Mouse (Mus musculus) CH12.LX (cell line): ENCODE measurements at regions not wholly inside any gene's neighbourhood (a gene's known extent, or its start where the extent isn't known, plus 50 kb on each side); places are given as distances from the start of the nearest gene placed in this dataset.

Experiments
- DNase-seq: peaks from one replicate; pipeline ENCODE4 v3.0.0-alpha.2; 2013; ENCODE audit errors: extremely low read depth
- H3K27ac ChIP-seq: 2 replicates; pipeline ENCODE4 v1.5.1; 2012; ENCODE audit warnings: low read depth, mild to moderate bottlenecking, control low read depth, moderate library complexity; ENCODE audit not compliant: insufficient read depth
- H3K27me3 ChIP-seq: replicated peaks from 2 replicates; pipeline ENCODE3; 2012; ENCODE audit warnings: inconsistent platforms
- H3K36me3 ChIP-seq, 2 experiments: replicated peaks in 1 of 2; 2 replicates each; pipeline versions ENCODE3 to v1.6.1; 2012; ENCODE audit warnings: inconsistent platforms in 1 of 2, low read length in 1 of 2, mild to moderate bottlenecking in 1 of 2, mixed read lengths in 1 of 2, moderate library complexity in 1 of 2; ENCODE audit not compliant: control insufficient read depth in 1 of 2, insufficient read depth in 1 of 2
- H3K4me1 ChIP-seq, 2 experiments: 2 replicates each; pipeline ENCODE4 v1.6.1; 2012; ENCODE audit warnings: inconsistent platforms in 1 of 2, moderate library complexity in 1 of 2; ENCODE audit not compliant: insufficient read depth in 2 of 2, control insufficient read depth in 1 of 2
- H3K4me2 ChIP-seq: 2 replicates; pipeline ENCODE4 v1.6.1; 2012; ENCODE audit warnings: low read depth, mild to moderate bottlenecking, control low read depth; ENCODE audit not compliant: poor library complexity, insufficient read depth, severe bottlenecking
- H3K4me3 ChIP-seq, 3 experiments: fragments of 150-350 bp in 1 of 3; sonication (generic) in 1 of 3; replicated peaks in 1 of 3; 2 replicates each; pipeline versions ENCODE3 to v1.5.1; 2011 to 2012; ENCODE audit warnings: low read depth in 2 of 3, low read length in 2 of 3, mild to moderate bottlenecking in 2 of 3, moderate library complexity in 2 of 3, control low read depth in 1 of 3, improper control_type of control experiment in 1 of 3, inconsistent platforms in 1 of 3, mixed read lengths in 1 of 3; ENCODE audit not compliant: poor library complexity in 1 of 3
- H3K79me2 ChIP-seq: replicated peaks from 2 replicates; pipeline ENCODE4 v1.6.1; 2012; ENCODE audit warnings: mild to moderate bottlenecking, moderate library complexity; ENCODE audit not compliant: control insufficient read depth, poor library complexity, insufficient read depth, severe bottlenecking; ENCODE audit errors: extremely low read depth
- H3K9ac ChIP-seq: 2 replicates; pipeline ENCODE4 v1.6.1; 2012; ENCODE audit warnings: low read depth, mild to moderate bottlenecking, control low read depth, moderate library complexity; ENCODE audit not compliant: insufficient read depth
- H3K9me3 ChIP-seq: replicated peaks from 2 replicates; pipeline ENCODE3; 2012; ENCODE audit warnings: low read length, inconsistent platforms, mixed read lengths
- CHD1 ChIP-seq: IDR thresholded peaks from 2 replicates; pipeline ENCODE4 v1.6.1; 2012; ENCODE audit warnings: low read depth, low read length, improper control_type of control experiment, inconsistent platforms
- CHD2 ChIP-seq: IDR thresholded peaks from 2 replicates; pipeline ENCODE4 v1.6.1; 2011; ENCODE audit warnings: low read length, improper control_type of control experiment
- CTCF ChIP-seq, 2 experiments: IDR thresholded peaks in 1 of 2; conservative IDR thresholded peaks in 1 of 2; 2 replicates each; pipeline ENCODE4 v1.5.1; 2011 to 2012; ENCODE audit warnings: low read depth in 2 of 2, low read length in 2 of 2, improper control_type of control experiment in 1 of 2, inconsistent platforms in 1 of 2, mild to moderate bottlenecking in 1 of 2, moderate library complexity in 1 of 2
- EP300 ChIP-seq: IDR thresholded peaks from 2 replicates; pipeline ENCODE4 v1.6.1; 2011; ENCODE audit warnings: low read length, improper control_type of control experiment
- HCFC1 ChIP-seq: IDR thresholded peaks from 2 replicates; pipeline ENCODE4 v1.6.1; 2012; ENCODE audit warnings: low read depth, mild to moderate bottlenecking, inconsistent platforms, low read length, improper control_type of control experiment
- IRF4 ChIP-seq: IDR thresholded peaks from 2 replicates; pipeline ENCODE4 v1.6.1; 2014; ENCODE audit warnings: low read depth, mild to moderate bottlenecking, inconsistent platforms, low read length, improper control_type of control experiment
- JUN ChIP-seq: IDR thresholded peaks from 2 replicates; pipeline ENCODE4 v1.6.1; 2011; ENCODE audit warnings: low read depth, mild to moderate bottlenecking, low read length, improper control_type of control experiment, moderate library complexity; ENCODE audit not compliant: insufficient read depth
- JUND ChIP-seq: conservative IDR thresholded peaks from 2 replicates; pipeline ENCODE4 v1.6.1; 2011; ENCODE audit warnings: low read depth, low read length, improper control_type of control experiment
- KAT2A ChIP-seq: IDR thresholded peaks from 2 replicates; pipeline ENCODE4 v1.6.1; 2012; ENCODE audit warnings: low read length, improper control_type of control experiment, inconsistent platforms; ENCODE audit not compliant: insufficient replicate concordance
- MAFK ChIP-seq: IDR thresholded peaks from 2 replicates; pipeline ENCODE4 v1.6.1; 2011; ENCODE audit warnings: low read length, improper control_type of control experiment; ENCODE audit not compliant: insufficient replicate concordance
- MAZ ChIP-seq: IDR thresholded peaks from 2 replicates; pipeline ENCODE4 v1.6.1; 2012; ENCODE audit warnings: low read depth, mild to moderate bottlenecking, inconsistent platforms, low read length, improper control_type of control experiment, moderate library complexity
- MEF2A ChIP-seq: IDR thresholded peaks from 2 replicates; pipeline ENCODE4 v1.6.1; 2014; ENCODE audit warnings: low read depth, mild to moderate bottlenecking, inconsistent platforms, low read length, improper control_type of control experiment, borderline replicate concordance
- MYC ChIP-seq: IDR thresholded peaks from 2 replicates; pipeline ENCODE4 v1.6.1; 2011; ENCODE audit warnings: low read depth, mild to moderate bottlenecking, improper control_type of control experiment, low read length
- NRF1 ChIP-seq: IDR thresholded peaks from 2 replicates; pipeline ENCODE4 v1.6.1; 2014; ENCODE audit warnings: low read depth, mild to moderate bottlenecking, inconsistent platforms, low read length, improper control_type of control experiment, moderate library complexity
- PAX5 ChIP-seq: IDR thresholded peaks from 2 replicates; pipeline ENCODE4 v1.6.1; 2012; ENCODE audit warnings: low read length, inconsistent platforms, mixed read lengths
- RAD21 ChIP-seq: IDR thresholded peaks from 2 replicates; pipeline ENCODE4 v1.6.1; 2011; ENCODE audit warnings: low read depth, mild to moderate bottlenecking, low read length, improper control_type of control experiment, moderate library complexity
- RCOR1 ChIP-seq: conservative IDR thresholded peaks from 2 replicates; pipeline ENCODE4 v1.6.1; 2012; ENCODE audit warnings: low read depth, mild to moderate bottlenecking, inconsistent platforms, low read length, improper control_type of control experiment
- SIN3A ChIP-seq: IDR thresholded peaks from 2 replicates; pipeline ENCODE4 v1.6.1; 2012; ENCODE audit warnings: low read length, improper control_type of control experiment, inconsistent platforms
- SMC3 ChIP-seq: IDR thresholded peaks from 2 replicates; pipeline ENCODE4 v1.6.1; 2011; ENCODE audit warnings: low read depth, low read length, improper control_type of control experiment
- UBTF ChIP-seq: IDR thresholded peaks from 2 replicates; pipeline ENCODE4 v1.6.1; 2012; ENCODE audit warnings: low read depth, mild to moderate bottlenecking, inconsistent platforms, low read length, improper control_type of control experiment, moderate library complexity
- USF2 ChIP-seq: conservative IDR thresholded peaks from 2 replicates; pipeline ENCODE4 v1.6.1; 2011; ENCODE audit warnings: low read depth, low read length, improper control_type of control experiment
- ZC3H11A ChIP-seq: IDR thresholded peaks from 2 replicates; pipeline ENCODE4 v1.6.1; 2012; ENCODE audit warnings: low read depth, mild to moderate bottlenecking, inconsistent platforms, low read length, improper control_type of control experiment
- ZKSCAN1 ChIP-seq: IDR thresholded peaks from 2 replicates; pipeline ENCODE4 v1.6.1; 2012; ENCODE audit warnings: low read depth, inconsistent platforms, low read length, improper control_type of control experiment, borderline replicate concordance
- dilution Hi-C: fragments of 300-500 bp; cut with MboI; formaldehyde crosslinking; loops from 2 replicates; pipeline ENCODE4 v1.14.3; 2020; ENCODE audit warnings: low sequenced_read_pairs; ENCODE audit not compliant: extremely low pct_unique_long_range_greater_than_20kb, extremely low pct_ligation_motif_present
- in situ Hi-C: fragments of 300-500 bp; cut with MboI; formaldehyde crosslinking; loops from 3 replicates; pipeline ENCODE4 v1.14.3; 2019; ENCODE audit warnings: low sequenced_read_pairs, low pct_ligation_motif_present, low pct_unique_long_range_greater_than_20kb, mixed read lengths

DNA sequence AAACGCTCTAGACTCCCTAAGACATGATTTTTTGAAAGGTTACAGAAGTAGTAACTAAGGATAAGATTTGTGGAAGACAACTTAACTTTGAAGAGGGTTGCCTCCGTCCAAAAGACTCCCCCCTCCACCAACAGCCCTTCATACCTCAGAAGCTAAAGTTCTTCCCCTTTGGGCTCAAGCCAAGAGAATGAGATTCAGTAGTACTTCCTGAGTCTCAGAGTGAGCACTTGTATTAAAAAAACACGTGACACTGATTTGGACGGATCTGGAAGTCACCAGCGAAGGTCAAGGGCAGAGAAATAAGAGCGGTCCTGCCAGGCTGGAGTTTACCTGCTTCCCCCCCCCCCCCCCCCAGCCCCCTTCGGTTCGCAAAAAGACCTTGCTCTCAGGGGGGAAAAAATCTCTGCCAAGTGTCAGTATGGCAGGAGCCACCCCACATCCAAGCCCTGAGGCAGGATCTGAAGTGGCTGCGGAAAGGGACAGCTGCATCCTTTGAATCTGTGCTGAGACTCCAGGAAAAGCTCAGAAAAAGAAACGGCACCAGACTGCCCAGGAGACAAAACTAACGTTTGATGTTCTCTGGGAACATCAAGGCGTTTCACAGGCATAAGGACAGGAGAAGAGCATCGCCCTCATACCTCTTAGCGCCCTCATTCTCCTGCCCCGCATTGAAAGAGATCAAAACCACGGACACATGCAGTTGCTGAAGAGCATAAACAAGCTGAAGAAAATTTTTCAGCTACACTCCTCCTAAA lies 341.2 kb upstream of the Atp2b1 start:
- no peaks in the 10 kb centered on the region for H3K27me3 ChIP-seq
- no peak overlapping the region for H3K9ac ChIP-seq
- no peaks in the 10 kb centered on the region for H3K79me2 ChIP-seq
- H3K9me3 ChIP-seq = no peaks in the 10 kb centered on the region
- peak overlapping the region; percentile 11; the same call in 1 of the 2 replicates for H3K4me2 ChIP-seq
- TF ChIP-seq MAZ = no peak
- no peak for TF ChIP-seq CHD1
- no peak for TF ChIP-seq ZKSCAN1
- no peak for TF ChIP-seq USF2
- no peak for TF ChIP-seq UBTF
- no peak for TF ChIP-seq MEF2A
- no peak for TF ChIP-seq RCOR1
- TF ChIP-seq MYC = no peak
- no peak for TF ChIP-seq CTCF (conservative IDR thresholded peaks at IDR 0.05 in 1 of 2, IDR thresholded peaks at IDR 0.05 in 1 of 2; ENCODE audit: low read depth in 2 of 2, low read length in 2 of 2)
- TF ChIP-seq, all 38 proteins: peak for 0
- in situ Hi-C loops = no loop called here
- H3K36me3 ChIP-seq = no peaks in the 10 kb centered on the region
- H3K4me1 ChIP-seq = no peaks in the 10 kb centered on the region
- no peak overlapping the region for H3K27ac ChIP-seq
- no peak for DNase-seq
- H3K4me3 ChIP-seq = no peak overlapping the region
- dilution Hi-C loops = no loop called here

DNA sequence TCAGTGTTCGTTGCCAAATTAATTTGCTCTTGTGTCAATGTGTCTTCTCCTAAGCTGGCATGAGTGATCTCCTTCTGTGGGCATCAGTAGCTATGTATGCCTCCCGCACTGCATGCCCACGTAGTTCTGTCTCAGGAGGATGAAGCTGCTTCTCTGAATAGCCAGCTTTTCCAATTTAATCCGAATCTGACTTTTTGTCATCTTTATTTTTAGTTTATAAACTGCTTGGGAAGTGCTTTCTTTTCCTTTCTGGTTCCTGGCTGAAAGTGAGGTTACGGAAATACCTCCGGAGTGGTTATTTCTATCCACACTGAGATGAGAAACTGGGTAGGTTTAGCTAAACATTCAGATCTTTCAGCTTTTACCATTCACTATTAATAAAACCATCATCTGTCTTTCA lies 337.2 kb upstream of the Atp2b1 start:
- H3K27ac ChIP-seq = no peak overlapping the region
- H3K27me3 ChIP-seq = no peaks in the 10 kb centered on the region
- no peaks in the 10 kb centered on the region for H3K36me3 ChIP-seq
- H3K4me1 ChIP-seq = no peaks in the 10 kb centered on the region
- in situ Hi-C loops (no loop called here), dilution Hi-C loops (no loop called here)
- H3K4me2 ChIP-seq = no peak overlapping the region
- no peaks in the 10 kb centered on the region for H3K9me3 ChIP-seq
- no peak for DNase-seq
- no peak overlapping the region for H3K4me3 ChIP-seq
- no peaks in the 10 kb centered on the region for H3K79me2 ChIP-seq
- no peak overlapping the region for H3K9ac ChIP-seq
- no peak for TF ChIP-seq RAD21
- TF ChIP-seq NRF1 = no peak
- no peak for TF ChIP-seq MEF2A
- TF ChIP-seq PAX5 = no peak
- TF ChIP-seq CHD2 = no peak
- no peak for TF ChIP-seq JUND
- no peak for TF ChIP-seq USF2
- no peak for TF ChIP-seq SIN3A
- no peak for TF ChIP-seq MAFK
- no peak for TF ChIP-seq ZC3H11A
- TF ChIP-seq SMC3 = no peak
- TF ChIP-seq JUN = no peak
- TF ChIP-seq KAT2A = no peak
- TF ChIP-seq EP300 = no peak
- no peak for TF ChIP-seq HCFC1
- no peak for TF ChIP-seq IRF4
